Mouse (Mus musculus) limb, embryonic 11.5 days (tissue): ENCODE measurements around the gene Tnfaip1. TPM values are rescaled to one million over a fixed set of nuclear protein-coding genes. Genes with fewer than 3 reads are reported as not detected.
"Not testable (repeated sequence)": the region's sequence is repeated elsewhere in the genome, so short reads cannot be mapped to it uniquely, and the experiment has no call there.

Experiments used
- ATAC-seq: fragments of 200-750 bp; cut with Nextera tagmentation; 2 replicates; pipeline ENCODE4 v1.8.0; 2017; ENCODE audit warnings: low read depth; ENCODE audit not compliant: insufficient number of reproducible peaks, low FRiP score, low TSS enrichment
- DNase-seq: peaks from one replicate; pipeline ENCODE4 v3.0.0-alpha.2; 2015; ENCODE audit warnings: low spot score
- H3K27ac ChIP-seq: fragments of 300-500 bp; sonication (generic); replicated peaks from 2 replicates; pipeline ENCODE4 v1.5.1; 2014; ENCODE audit warnings: low read depth, mild to moderate bottlenecking, low read length
- H3K27me3 ChIP-seq: fragments of 300-500 bp; sonication (generic); 2 replicates; pipeline ENCODE4 v1.6.1; 2014; ENCODE audit warnings: mild to moderate bottlenecking, low read length, mixed read lengths; ENCODE audit not compliant: control insufficient read depth, insufficient read depth
- H3K36me3 ChIP-seq: fragments of 300-500 bp; sonication (generic); 2 replicates; pipeline ENCODE4 v1.6.1; 2014; ENCODE audit warnings: mild to moderate bottlenecking, low read length, moderate library complexity, mixed read lengths; ENCODE audit not compliant: control insufficient read depth, insufficient read depth
- H3K4me1 ChIP-seq: fragments of 300-500 bp; sonication (generic); 2 replicates; pipeline ENCODE4 v1.6.1; 2014; ENCODE audit warnings: low read length, mixed read lengths; ENCODE audit not compliant: control insufficient read depth, insufficient read depth
- H3K4me2 ChIP-seq: fragments of 300-500 bp; sonication (generic); 2 replicates; pipeline ENCODE4 v1.6.1; 2014; ENCODE audit warnings: low read depth, mild to moderate bottlenecking, moderate library complexity; ENCODE audit not compliant: severe bottlenecking
- H3K4me3 ChIP-seq: fragments of 300-500 bp; sonication (generic); 2 replicates; pipeline ENCODE4 v1.5.1; 2014; ENCODE audit warnings: low read depth, low read length
- H3K9ac ChIP-seq: fragments of 300-500 bp; sonication (generic); 2 replicates; pipeline ENCODE4 v1.6.1; 2014; ENCODE audit warnings: mild to moderate bottlenecking, low read length
- H3K9me3 ChIP-seq: fragments of 300-500 bp; sonication (generic); 2 replicates; pipeline ENCODE4 v1.6.1; 2016; ENCODE audit warnings: low read length; ENCODE audit not compliant: control insufficient read depth
- WGBS: fragments of 180-500 bp; shearing (Covaris S2); extraction: QIAGEN DNeasy Blood & Tissue Kit; methylation state at CpG from one replicate; pipeline ENCODE4 v1.1.7; 2014; 5-methylcytosine and 5-hydroxymethylcytosine counted together
- polyA plus RNA-seq: library from polyadenylated mRNA; unstranded; fragments of >200 nt; fragmentation: Nextera tagmentation; extraction: Ambion mirVana; gene quantifications from 2 replicates; pipeline ENCODE4 v1.2.1, GENCODE M21; 2014

The Tnfaip1 gene
- 84.3 and 85.1 TPM in 2 replicates for polyA plus RNA-seq

- Histone ChIP-seq H3K27ac (peak within 1 kb of the TSS; percentile 32), H3K4me1 (peaks cover 17% of the 10 kb centered on the region), H3K9ac (peak within 1 kb of the TSS; percentile 78), H3K9me3 (no peaks in the 10 kb centered on the region), H3K4me3 (peak within 1 kb of the TSS; percentile 79), H3K27me3 (no peaks in the 10 kb centered on the region), H3K4me2 (peak within 1 kb of the TSS; percentile 83), H3K36me3 (peaks cover 15% of the 10 kb centered on the region; the same call in 1 of the 2 replicates)
- DNase-seq, result peak; percentile 98
- peak; percentile 97 for ATAC-seq
- 0% methylated on average over 52 of the region's 52 CpGs for WGBS
Measured at GRCm38 (mm10) chr11:78536080-78536689, at the start of gene Tnfaip1, which contains the start of gene Ift20. TSS of gene Tnfaip1 (minus strand) at chr11:78536332. TSS of gene Ift20 (plus strand) at chr11:78536361.

GRCm38 (mm10) chr11:78582848-78583247 lies 46.7 kb upstream of the Tnfaip1 start:
- H3K9ac ChIP-seq, result no peak overlapping the region
- H3K4me1 ChIP-seq, result no peaks in the 10 kb centered on the region
- H3K4me2 ChIP-seq, result no peak overlapping the region
- DNase-seq (no peak), ATAC-seq (no peak)
- no peak overlapping the region for H3K4me3 ChIP-seq
- WGBS, result 92% methylated on average over 6 of the region's 6 CpGs
- peaks cover 11% of the 10 kb centered on the region for H3K36me3 ChIP-seq
- no peaks in the 10 kb centered on the region for H3K9me3 ChIP-seq
- H3K27ac ChIP-seq, result no peak overlapping the region
- no peaks in the 10 kb centered on the region for H3K27me3 ChIP-seq

GRCm38 (mm10) chr11:78574975-78575374 lies 38.8 kb upstream of the Tnfaip1 start:
- Histone ChIP-seq H3K27ac (no peak overlapping the region), H3K4me1 (no peaks in the 10 kb centered on the region), H3K9ac (no peak overlapping the region), H3K36me3 (peaks cover 2% of the 10 kb centered on the region; the same call in 1 of the 2 replicates), H3K4me3 (no peak overlapping the region), H3K27me3 (no peaks in the 10 kb centered on the region), H3K4me2 (no peak overlapping the region), H3K9me3 (no peaks in the 10 kb centered on the region)
- DNase-seq, result no peak
- 21% methylated on average over 2 of the region's 2 CpGs for WGBS
- ATAC-seq, result no peak

- WGBS, result 75% methylated on average over 3 of the region's 3 CpGs
- no peak overlapping the region for H3K9ac ChIP-seq
- H3K9me3 ChIP-seq, result no peaks in the 10 kb centered on the region
- no peaks in the 10 kb centered on the region for H3K27me3 ChIP-seq
- no peak for DNase-seq
- H3K4me2 ChIP-seq, result no peak overlapping the region
- H3K36me3 ChIP-seq, result peaks cover 2% of the 10 kb centered on the region; the same call in 1 of the 2 replicates
- no peak overlapping the region for H3K4me3 ChIP-seq
- no peak for ATAC-seq
- no peak overlapping the region for H3K27ac ChIP-seq
- no peaks in the 10 kb centered on the region for H3K4me1 ChIP-seq
Measured at GRCm38 (mm10) chr11:78574536-78574935, 38.4 kb upstream of the Tnfaip1 start.

- H3K9me3 ChIP-seq, H3K27ac ChIP-seq, DNase-seq, H3K36me3 ChIP-seq, H3K27me3 ChIP-seq, ATAC-seq, H3K4me1 ChIP-seq, H3K4me2 ChIP-seq, H3K4me3 ChIP-seq, H3K9ac ChIP-seq: not testable (repeated sequence)
- 98% methylated on average over 3 of the region's 4 CpGs for WGBS
Measured at GRCm38 (mm10) chr11:78574031-78574430, 37.9 kb upstream of the Tnfaip1 start.

GRCm38 (mm10) chr11:78571854-78572253 lies 35.7 kb upstream of the Tnfaip1 start:
- H3K27me3 ChIP-seq, result no peaks in the 10 kb centered on the region

GRCm38 (mm10) chr11:78571441-78571840 lies 35.3 kb upstream of the Tnfaip1 start:
- WGBS, result 95% methylated on average over 8 of the region's 8 CpGs
- no peak overlapping the region for H3K27ac ChIP-seq
- H3K4me1 ChIP-seq, result no peaks in the 10 kb centered on the region
- no peak overlapping the region for H3K4me2 ChIP-seq
- no peaks in the 10 kb centered on the region for H3K27me3 ChIP-seq
- DNase-seq, result no peak
- no peak for ATAC-seq
- no peaks in the 10 kb centered on the region for H3K9me3 ChIP-seq
- peaks cover 2% of the 10 kb centered on the region; the same call in 1 of the 2 replicates for H3K36me3 ChIP-seq
- no peak overlapping the region for H3K4me3 ChIP-seq
- no peak overlapping the region for H3K9ac ChIP-seq

More at GRCm38 (mm10) chr11:78571854-78572253, 35.7 kb upstream of the Tnfaip1 start:
- 92% methylated on average over 6 of the region's 6 CpGs for WGBS
- Histone ChIP-seq H3K9me3 (no peaks in the 10 kb centered on the region), H3K9ac (no peak overlapping the region), H3K4me2 (no peak overlapping the region), H3K4me3 (no peak overlapping the region), H3K36me3 (peaks cover 2% of the 10 kb centered on the region; the same call in 1 of the 2 replicates), H3K27ac (no peak overlapping the region), H3K4me1 (no peaks in the 10 kb centered on the region)
- DNase-seq (no peak), ATAC-seq (no peak)

- Histone ChIP-seq H3K9ac (no peak overlapping the region), H3K4me2 (no peak overlapping the region; the same call in 1 of the 2 replicates), H3K4me3 (no peak overlapping the region), H3K9me3 (no peaks in the 10 kb centered on the region), H3K4me1 (no peaks in the 10 kb centered on the region), H3K27me3 (no peaks in the 10 kb centered on the region), H3K36me3 (peaks cover 3% of the 10 kb centered on the region; the same call in 1 of the 2 replicates), H3K27ac (no peak overlapping the region)
- ATAC-seq (no peak), DNase-seq (no peak)
- 68% methylated on average over 3 of the region's 3 CpGs for WGBS
Measured at GRCm38 (mm10) chr11:78569806-78570205, 33.7 kb upstream of the Tnfaip1 start.
